Mouse (Mus musculus) liver, embryonic 18 days (tissue): ENCODE measurements around the gene Csgalnact2. TPM values are rescaled to one million over a fixed set of nuclear protein-coding genes. Genes with fewer than 3 reads are reported as not detected.

Source experiments
- polyA plus RNA-seq: library from polyadenylated mRNA; depleted of rRNA; stranded (reverse); fragments of >200 nt; gene quantifications from 2 replicates; pipeline ENCODE4 v1.2.3, GENCODE M21; 2012; rRNA removed

Csgalnact2 gene
- polyA plus RNA-seq = 4.3 and 4.9 TPM in 2 replicates

GRCm38 (mm10) chr6:118138731-118139709 is at the start of gene Csgalnact2:
Gene Csgalnact2, minus strand, starts transcription at chr6:118139140.

Other genes starting within 250 kb of the Csgalnact2 start
- 234 and 238 TPM in 2 replicates for gene Hnrnpf, start 238.8 kb downstream of the Csgalnact2 start, polyA plus RNA-seq
- not detected in 2 replicates for gene Fxyd4, start 201.4 kb downstream of the Csgalnact2 start, polyA plus RNA-seq
- 0.05 TPM in 2 replicates for gene Rasgef1a, start 127.7 kb downstream of the Csgalnact2 start, polyA plus RNA-seq
- 0.05 and 0.06 TPM in 2 replicates for gene Ret, start 58.6 kb upstream of the Csgalnact2 start, polyA plus RNA-seq